Mouse (Mus musculus) CD4-positive helper T cell, adult 2 months (primary cell): ENCODE measurements around the gene Pik3cd.

Experiments used
- DNase-seq: peaks from one replicate; pipeline ENCODE4 v3.0.0-alpha.2; 2012; ENCODE audit warnings: low read depth, missing footprints, low spot score

Pik3cd gene

DNA sequence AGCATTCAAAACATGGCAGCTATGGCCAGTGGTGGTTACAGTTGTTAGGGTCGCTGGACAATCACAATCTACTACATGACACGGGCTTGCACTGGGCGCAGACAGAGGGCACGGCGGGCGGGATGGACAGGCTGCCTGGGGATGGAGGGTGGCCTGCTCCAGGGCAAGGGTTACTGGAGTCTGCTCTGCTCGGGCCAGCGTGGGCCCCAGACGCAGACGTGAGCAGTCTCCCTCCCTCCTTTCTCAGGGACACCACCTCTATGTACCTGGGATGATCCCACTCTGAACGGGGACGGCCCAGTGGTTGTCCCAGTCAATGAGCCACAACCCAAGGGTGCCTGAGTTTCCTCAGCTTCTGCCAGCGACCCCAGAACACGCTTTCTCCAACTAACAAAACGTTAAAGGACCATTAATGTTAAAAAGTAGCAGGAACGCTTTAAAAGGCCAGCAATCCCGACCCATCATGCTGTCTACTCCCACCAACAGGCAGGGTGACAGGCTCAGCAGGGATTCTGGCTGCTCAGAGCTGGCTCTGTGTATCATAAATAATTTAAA is 22.6 kb upstream of the Pik3cd start:
- no peak for DNase-seq

- DNase-seq, result peak; percentile 58
Measured at GRCm38 (mm10) chr4:149723855-149724731, 21.7 kb upstream of the Pik3cd start.

DNA sequence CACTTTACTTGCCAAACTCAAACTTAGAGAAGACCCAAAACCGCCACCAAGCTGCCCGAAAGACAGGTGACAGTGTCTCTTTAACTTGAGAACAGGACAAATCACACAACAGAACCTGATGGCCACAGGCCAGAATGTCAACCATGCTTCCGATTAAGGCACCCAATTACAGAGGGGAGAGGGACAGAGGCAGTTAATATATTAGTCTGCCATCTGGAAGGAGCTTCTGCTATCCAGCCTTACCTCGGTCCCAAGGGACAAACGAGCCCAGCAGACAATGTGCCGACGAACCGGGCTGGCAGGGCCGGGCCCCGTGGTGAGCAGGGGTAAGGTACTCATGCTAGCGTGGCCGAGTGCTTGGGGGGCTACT is 20.6 kb upstream of the Pik3cd start:
- no peak for DNase-seq

DNA sequence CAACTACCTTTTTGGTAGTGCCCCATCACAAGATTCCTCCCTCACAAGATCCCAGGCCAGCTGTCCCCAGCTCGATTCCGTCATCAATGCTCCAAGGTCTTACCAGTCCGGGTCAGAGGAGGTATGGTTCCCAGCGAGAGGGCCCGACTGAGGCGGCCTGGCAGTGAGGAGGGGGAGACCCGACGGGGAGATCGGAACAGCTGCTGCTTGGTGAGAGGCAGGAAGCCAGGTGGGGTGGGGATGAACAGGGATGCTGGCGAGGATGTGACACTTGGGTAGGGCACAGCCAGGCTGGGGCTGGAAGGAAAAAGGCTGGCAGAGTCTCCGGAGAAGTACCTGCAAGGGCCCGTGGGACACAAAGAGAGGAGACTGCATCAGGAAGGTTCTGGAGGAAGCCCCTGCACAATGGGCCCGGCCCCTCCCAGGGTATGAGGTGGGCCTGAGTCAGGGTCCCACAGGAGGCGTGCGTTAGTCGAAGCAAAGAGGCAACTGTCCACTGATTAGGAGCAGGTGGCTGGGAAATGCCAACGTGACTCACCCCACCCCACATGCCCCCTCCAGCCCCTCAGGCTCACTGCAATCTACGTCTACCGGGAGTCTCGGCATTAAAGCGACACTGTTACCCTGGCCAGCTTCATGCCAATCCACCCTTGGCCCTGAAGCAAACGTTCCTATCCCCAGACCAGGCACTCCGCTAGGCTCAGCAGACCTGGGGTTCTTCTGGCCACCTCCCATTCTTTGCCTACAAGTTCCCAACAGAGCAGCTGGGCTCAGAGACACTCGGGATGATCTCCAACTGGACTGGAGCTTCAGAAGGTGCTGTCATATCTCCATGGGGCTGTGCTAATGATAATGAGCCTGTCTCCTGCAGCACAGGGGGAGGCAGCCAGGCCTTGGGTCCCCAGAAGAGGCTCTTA is 20.0 kb upstream of the Pik3cd start:
- no peak for DNase-seq

DNA sequence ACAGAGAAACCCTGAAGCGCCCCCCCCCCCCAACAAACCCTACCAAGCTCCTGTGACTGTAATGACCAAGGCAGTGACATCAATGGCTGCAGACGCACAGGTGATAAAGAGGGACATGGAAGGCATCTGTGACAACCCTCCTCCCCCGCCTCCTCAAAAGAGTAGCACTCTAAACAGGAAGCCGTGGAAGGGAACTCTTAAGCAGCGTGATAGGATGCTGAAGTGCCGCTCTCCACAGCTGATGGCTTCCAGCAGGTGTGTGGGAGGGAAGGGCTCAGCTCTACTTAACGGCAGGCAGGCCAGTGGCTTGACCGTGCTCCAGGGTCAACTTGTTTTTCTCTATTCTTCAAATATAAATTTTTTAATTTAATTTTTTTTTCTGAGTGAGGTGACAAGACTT is 18.8 kb upstream of the Pik3cd start:
- DNase-seq, result peak; percentile 60

DNA sequence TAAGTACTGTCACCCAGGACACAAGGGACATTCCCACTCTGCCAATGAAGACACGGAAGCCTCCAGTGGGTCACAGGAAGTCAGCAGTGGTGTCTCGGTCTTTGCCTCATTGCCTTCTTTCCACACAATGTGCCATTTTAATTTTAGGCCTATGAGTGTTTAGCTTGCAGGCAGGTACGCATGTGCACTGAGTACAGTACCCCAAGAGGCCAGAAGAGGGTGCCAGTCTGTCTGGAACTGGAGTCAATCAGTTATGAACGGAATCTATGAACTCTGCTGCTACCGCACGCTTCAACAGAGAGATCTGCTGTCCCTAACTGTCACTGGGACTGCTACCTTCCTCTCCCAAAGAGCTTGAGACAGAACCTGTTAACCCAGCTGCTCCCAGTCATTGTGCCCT is 17.3 kb upstream of the Pik3cd start:
- peak; percentile 40 for DNase-seq

- DNase-seq, result no peak
Measured at GRCm38 (mm10) chr4:149714542-149714941, 12.2 kb upstream of the Pik3cd start.

- DNase-seq, result peak; percentile 43
Measured at GRCm38 (mm10) chr4:149711955-149712354, 9.6 kb upstream of the Pik3cd start.

GRCm38 (mm10) chr4:149711485-149711884 is 9.1 kb upstream of the Pik3cd start:
- DNase-seq, result no peak

DNA sequence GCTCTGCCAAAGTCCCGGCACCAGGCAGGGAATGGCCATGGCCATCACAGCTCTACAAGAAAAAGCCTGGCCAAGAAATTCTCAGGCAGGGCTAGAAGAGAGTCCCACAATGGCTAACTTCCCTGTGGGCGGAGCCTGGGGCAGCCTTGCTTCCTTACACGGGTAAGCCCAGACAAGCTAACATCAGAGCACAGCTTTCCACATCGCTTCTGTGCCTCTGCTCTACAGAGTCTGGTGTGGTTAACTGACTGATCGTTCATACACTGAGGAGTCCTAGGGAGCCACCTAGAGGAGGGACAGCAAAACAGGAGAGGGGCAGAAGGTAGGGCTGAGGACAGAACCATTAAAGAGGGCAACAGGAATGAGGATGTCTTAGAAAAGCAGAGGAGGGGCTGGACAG is 8.1 kb upstream of the Pik3cd start:
- peak; percentile 91 for DNase-seq

- DNase-seq, result peak; percentile 76
Measured at GRCm38 (mm10) chr4:149705941-149706340, 3.6 kb upstream of the Pik3cd start.

GRCm38 (mm10) chr4:149705298-149705697 is 2.9 kb upstream of the Pik3cd start:
- DNase-seq, result no peak

- peak; percentile 91 for DNase-seq
Measured at GRCm38 (mm10) chr4:149701426-149702209, 753 bp downstream of the Pik3cd start.

DNA sequence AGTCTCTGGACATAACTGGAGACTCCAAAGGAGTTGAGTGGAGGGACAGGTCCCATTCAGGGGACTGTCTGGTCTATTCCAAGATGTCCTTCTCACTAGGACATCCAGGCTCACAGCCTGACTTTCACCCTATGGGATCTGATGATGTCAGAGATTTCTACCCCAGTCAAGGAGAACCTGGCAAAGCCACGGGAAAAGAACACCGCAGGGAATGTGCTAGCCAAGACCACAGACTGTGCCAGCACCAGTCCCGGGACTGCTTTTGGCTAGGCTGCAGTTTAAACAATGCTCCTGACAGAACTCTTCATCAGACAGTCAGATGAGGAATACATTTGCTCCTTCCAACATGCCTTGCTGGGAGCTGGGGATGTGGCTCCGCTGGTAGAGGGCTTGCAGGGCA is 2.4 kb downstream of the Pik3cd start:
- DNase-seq, result no peak

GRCm38 (mm10) chr4:149698197-149698821 is 4.1 kb downstream of the Pik3cd start:
- DNase-seq, result peak; percentile 87

DNA sequence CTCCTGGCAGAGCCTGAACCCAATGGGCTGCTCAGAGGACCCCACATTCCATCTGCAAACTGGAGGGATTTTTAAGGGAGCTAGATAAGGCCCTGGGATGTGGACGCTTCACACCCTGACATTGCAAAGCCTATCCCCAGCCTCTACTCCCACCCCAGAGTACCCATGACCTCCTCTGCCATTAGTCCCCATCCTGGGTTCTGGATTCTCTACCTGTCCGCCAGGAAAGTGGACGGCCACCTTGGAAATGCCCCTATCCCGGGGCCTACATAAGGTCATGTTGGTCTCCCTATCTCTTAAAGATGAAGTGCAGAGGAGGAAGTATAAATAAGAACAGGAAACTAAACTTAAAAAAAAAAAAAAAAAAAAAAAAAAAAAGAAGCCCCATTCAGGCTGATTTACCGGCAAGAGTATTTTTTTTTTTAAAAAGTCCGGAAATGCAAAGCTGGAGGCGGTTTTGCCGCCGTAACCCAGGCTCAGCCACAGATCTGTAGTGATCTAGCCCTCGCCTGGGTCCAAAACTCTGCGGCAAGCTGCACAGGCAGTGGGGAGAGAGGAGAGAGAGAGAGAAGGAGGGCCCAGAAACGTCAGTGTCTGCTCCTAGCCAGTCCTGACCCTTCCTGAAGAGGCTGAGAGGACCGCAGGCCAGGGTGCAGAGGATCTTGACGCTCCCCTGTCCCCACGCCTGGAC is 4.7 kb downstream of the Pik3cd start:
- DNase-seq, result peak; percentile 93

GRCm38 (mm10) chr4:149696189-149696971 is 6.0 kb downstream of the Pik3cd start:
- DNase-seq, result peak; percentile 66

DNA sequence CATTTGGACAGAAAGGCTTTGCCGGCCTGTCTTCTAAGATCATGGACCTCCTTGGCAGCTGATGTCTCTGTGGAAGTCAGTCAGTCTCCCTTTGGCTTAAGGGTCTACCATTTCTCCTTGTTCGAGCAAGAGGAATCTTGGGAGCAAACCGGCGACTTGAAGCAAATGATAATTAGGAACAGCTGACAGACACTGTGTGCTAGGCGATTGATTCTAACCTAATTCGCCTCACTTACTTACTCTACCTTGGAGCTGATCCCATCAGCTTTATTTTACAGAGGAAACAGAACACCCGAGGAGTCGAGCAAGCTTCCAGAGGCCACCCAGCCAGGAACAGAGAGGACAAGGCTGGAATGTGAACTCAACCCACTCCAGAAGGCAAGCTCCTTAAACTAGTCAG is 11.0 kb downstream of the Pik3cd start:
- DNase-seq, result no peak

GRCm38 (mm10) chr4:149690828-149691280 is 11.5 kb downstream of the Pik3cd start:
- DNase-seq, result no peak
